Mouse (Mus musculus) ES-Bruce4 (cell line): ENCODE data around the gene Gbp7.

Experiments used
- CTCF ChIP-seq: IDR thresholded peaks from one replicate; pipeline ENCODE4 v1.8.1; 2011; ENCODE audit warnings: low read depth, low read length
- POLR2A ChIP-seq: IDR thresholded peaks from one replicate; pipeline ENCODE4 v1.8.1; 2011; ENCODE audit warnings: low read length; ENCODE audit not compliant: insufficient read depth

DNA sequence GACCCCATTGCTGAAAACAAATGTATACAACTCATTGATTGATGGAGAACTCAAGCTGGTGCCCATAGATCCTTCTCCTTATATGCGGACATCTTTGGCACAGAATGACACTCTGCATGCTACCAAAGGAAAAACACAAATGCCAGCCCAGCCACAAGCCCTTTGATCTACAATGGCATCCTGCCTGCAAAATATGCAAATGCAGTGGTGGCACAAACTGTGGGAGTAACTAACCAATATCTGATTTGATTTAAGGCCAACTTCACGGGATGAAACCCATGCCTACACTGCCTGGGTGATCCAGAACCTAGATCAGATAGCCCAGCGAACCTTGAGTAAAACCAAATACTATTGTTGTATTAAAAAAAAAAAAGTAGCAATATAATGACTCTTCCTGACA lies 16.5 kb downstream of the Gbp7 start:
- TF ChIP-seq CTCF (no peak), POLR2A (no peak)
